Mouse (Mus musculus) heart, postnatal 0 days (tissue): ENCODE data around the gene Exo5. TPM values are rescaled to one million over a fixed set of nuclear protein-coding genes. Genes with fewer than 3 reads are reported as not detected.

Experiments used
- ATAC-seq: fragments of 200-750 bp; cut with Nextera tagmentation; 2 replicates; pipeline ENCODE4 v1.8.0; 2017; ENCODE audit warnings: low read depth, moderate number of reproducible peaks, moderate library complexity; ENCODE audit not compliant: insufficient read depth
- DNase-seq: peaks from one replicate; pipeline ENCODE4 v3.0.0-alpha.2; 2016; ENCODE audit warnings: low spot score
- H3K27ac ChIP-seq: fragments of 300-500 bp; sonication (generic); 2 replicates; pipeline ENCODE4 v1.5.1; 2014; ENCODE audit warnings: low read depth, mild to moderate bottlenecking
- H3K27me3 ChIP-seq: fragments of 300-500 bp; sonication (generic); 2 replicates; pipeline ENCODE4 v1.6.1; 2014; ENCODE audit warnings: low read length, mixed read lengths; ENCODE audit not compliant: control insufficient read depth, insufficient read depth
- H3K36me3 ChIP-seq: fragments of 300-500 bp; sonication (generic); replicated peaks from 2 replicates; pipeline ENCODE4 v1.6.1; 2014; ENCODE audit warnings: low read length, mixed read lengths; ENCODE audit not compliant: control insufficient read depth, insufficient read depth
- H3K4me1 ChIP-seq: fragments of 300-500 bp; sonication (generic); 2 replicates; pipeline ENCODE4 v1.6.1; 2014; ENCODE audit warnings: antibody characterized with exemption; ENCODE audit not compliant: control insufficient read depth, insufficient read depth
- H3K4me2 ChIP-seq: fragments of 300-500 bp; sonication (generic); 2 replicates; pipeline ENCODE4 v1.6.1; 2014; ENCODE audit warnings: low read depth, mild to moderate bottlenecking, low read length, moderate library complexity
- H3K4me3 ChIP-seq: fragments of 300-500 bp; sonication (generic); 2 replicates; pipeline ENCODE4 v1.5.1; 2014; ENCODE audit warnings: low read depth, low read length
- H3K9ac ChIP-seq: fragments of 300-500 bp; sonication (generic); replicated peaks from 2 replicates; pipeline ENCODE4 v1.6.1; 2014; ENCODE audit warnings: low read depth, low read length, mixed read lengths
- H3K9me3 ChIP-seq: fragments of 300-500 bp; sonication (generic); replicated peaks from 2 replicates; pipeline ENCODE4 v1.6.1; 2016; ENCODE audit warnings: low read length; ENCODE audit not compliant: control insufficient read depth
- CTCF ChIP-seq: IDR thresholded peaks from 2 replicates; pipeline ENCODE4 v1.5.1; 2016; ENCODE audit warnings: antibody characterized with exemption, control low read depth, low read depth
- EP300 ChIP-seq: IDR thresholded peaks from 2 replicates; pipeline ENCODE4 v1.6.1; 2016; ENCODE audit warnings: antibody characterized with exemption, low read depth
- WGBS: fragments of 180-500 bp; shearing (Covaris S2); extraction: QIAGEN DNeasy Blood & Tissue Kit; methylation state at CpG from one replicate; pipeline ENCODE4 v1.1.7; 2014; 5-methylcytosine and 5-hydroxymethylcytosine counted together
- microRNA-seq: library from miRNA; unstranded; fragments of <30 nt; microRNA quantifications from one replicate; pipeline ENCODE4, GENCODE M21; 2016
- polyA plus RNA-seq: library from polyadenylated mRNA; unstranded; fragments of >200 nt; fragmentation: Nextera tagmentation; extraction: Ambion mirVana; gene quantifications from 2 replicates; pipeline ENCODE4 v1.2.1, GENCODE M21; 2015
- total RNA-seq: library from RNA; depleted of rRNA; stranded (reverse); fragments of >200 nt; gene quantifications from 2 replicates; pipeline ENCODE4 v1.2.3, GENCODE M21; 2014; ENCODE audit warnings: low replicate concordance; rRNA removed

Exo5 gene
- total and polyA plus RNA-seq, 2 experiments from 2014 or later = 0.80 to 6.1 TPM

GRCm38 (mm10) chr4:120880731-120881432 is 43.9 kb downstream of the Exo5 start:
- no peaks in the 10 kb centered on the region for H3K27me3 ChIP-seq
- no peak for TF ChIP-seq EP300
- no peak for TF ChIP-seq CTCF
- H3K27ac ChIP-seq = no peak overlapping the region
- no peak for ATAC-seq
- peaks cover 9% of the 10 kb centered on the region for H3K4me1 ChIP-seq
- H3K9me3 ChIP-seq = no peaks in the 10 kb centered on the region
- 38% methylated on average over 6 of the region's 6 CpGs for WGBS
- no peak overlapping the region for H3K4me2 ChIP-seq
- H3K36me3 ChIP-seq = no peaks in the 10 kb centered on the region
- DNase-seq = no peak
- H3K4me3 ChIP-seq = no peak overlapping the region
- H3K9ac ChIP-seq = no peak overlapping the region

GRCm38 (mm10) chr4:120879386-120879785 is 45.4 kb downstream of the Exo5 start:
- 19% methylated on average over 4 of the region's 4 CpGs for WGBS

GRCm38 (mm10) chr4:120878728-120879127 is 46.1 kb downstream of the Exo5 start:
- 72% methylated on average over 3 of the region's 3 CpGs for WGBS

More at GRCm38 (mm10) chr4:120879386-120879785, 45.4 kb downstream of the Exo5 start:
- Histone ChIP-seq H3K36me3 (no peaks in the 10 kb centered on the region), H3K9ac (no peak overlapping the region), H3K27ac (no peak overlapping the region), H3K4me1 (no peaks in the 10 kb centered on the region), H3K9me3 (no peaks in the 10 kb centered on the region), H3K4me3 (no peak overlapping the region), H3K4me2 (no peak overlapping the region), H3K27me3 (no peaks in the 10 kb centered on the region)
- no peak for ATAC-seq
- TF ChIP-seq EP300 = no peak
- no peak for TF ChIP-seq CTCF
- no peak for DNase-seq

GRCm38 (mm10) chr4:120875961-120876360 is 48.9 kb downstream of the Exo5 start:
- no peak for DNase-seq
- no peaks in the 10 kb centered on the region for H3K9me3 ChIP-seq
- 66% methylated on average over 3 of the region's 3 CpGs for WGBS
- H3K36me3 ChIP-seq = no peaks in the 10 kb centered on the region
- H3K27me3 ChIP-seq = no peaks in the 10 kb centered on the region
- H3K4me1 ChIP-seq = no peaks in the 10 kb centered on the region
- no peak for ATAC-seq
- no peak overlapping the region for H3K9ac ChIP-seq
- no peak overlapping the region for H3K27ac ChIP-seq
- TF ChIP-seq EP300 (no peak), CTCF (no peak)
- H3K4me2 ChIP-seq = no peak overlapping the region
- no peak overlapping the region for H3K4me3 ChIP-seq

More at GRCm38 (mm10) chr4:120878728-120879127, 46.1 kb downstream of the Exo5 start:
- TF ChIP-seq EP300 = no peak
- TF ChIP-seq CTCF = no peak
- DNase-seq = no peak
- ATAC-seq = no peak
- no peak overlapping the region for H3K4me2 ChIP-seq
- H3K36me3 ChIP-seq = no peaks in the 10 kb centered on the region
- no peak overlapping the region for H3K4me3 ChIP-seq
- H3K9me3 ChIP-seq = no peaks in the 10 kb centered on the region
- H3K9ac ChIP-seq = no peak overlapping the region
- no peaks in the 10 kb centered on the region for H3K27me3 ChIP-seq
- no peak overlapping the region for H3K27ac ChIP-seq
- H3K4me1 ChIP-seq = no peaks in the 10 kb centered on the region

Small RNA genes lying within 50 kb of the gene (microRNA-seq; reads per million reads assigned to microRNA genes)
- gene Mir7015 = not detected

Other genes with a start within 250 kb of the Exo5 start
- gene Kcnq4, start 176.4 kb downstream of the Exo5 start, total RNA-seq = 0.85 and 2.9 TPM in 2 replicates
- gene Kcnq4, start 176.4 kb downstream of the Exo5 start, polyA plus RNA-seq = 0.57 and 0.78 TPM in 2 replicates
- gene Nfyc, start 93.4 kb downstream of the Exo5 start, total RNA-seq = 165 and 174 TPM in 2 replicates
- gene Nfyc, start 93.4 kb downstream of the Exo5 start, polyA plus RNA-seq = 84.4 and 91.1 TPM in 2 replicates
- 0.04 TPM in 2 replicates for gene Rims3, start 70.2 kb downstream of the Exo5 start, total RNA-seq
- gene Rims3, start 70.2 kb downstream of the Exo5 start, polyA plus RNA-seq = 0.05 and 0.10 TPM in 2 replicates
- gene Zfp69, start 26.7 kb upstream of the Exo5 start, total RNA-seq = 2.0 and 5.5 TPM in 2 replicates
- 3.8 and 4.2 TPM in 2 replicates for gene Zfp69, start 26.7 kb upstream of the Exo5 start, polyA plus RNA-seq
- gene Smap2, start 92.2 kb upstream of the Exo5 start, total RNA-seq = 18.9 and 20.9 TPM in 2 replicates
- 6.9 and 7.5 TPM in 2 replicates for gene Smap2, start 92.2 kb upstream of the Exo5 start, polyA plus RNA-seq
- gene Col9a2, start 114.4 kb upstream of the Exo5 start, total RNA-seq = 2.2 and 11.3 TPM in 2 replicates
- gene Col9a2, start 114.4 kb upstream of the Exo5 start, polyA plus RNA-seq = 1.8 and 2.2 TPM in 2 replicates
- 11.1 and 13.3 TPM in 2 replicates for gene Zmpste24, start 173.2 kb upstream of the Exo5 start, total RNA-seq
- gene Zmpste24, start 173.2 kb upstream of the Exo5 start, polyA plus RNA-seq = 17.0 and 17.8 TPM in 2 replicates
- gene Tmco2, start 184.2 kb upstream of the Exo5 start, total RNA-seq = not detected in 2 replicates
- gene Tmco2, start 184.2 kb upstream of the Exo5 start, polyA plus RNA-seq = not detected in 2 replicates